Mouse (Mus musculus): ENCODE measurements at regions not wholly inside any gene's neighbourhood (a gene's known extent, or its start where the extent isn't known, plus 50 kb on each side); places are given as distances from the start of the nearest gene placed in this dataset.

DNA sequence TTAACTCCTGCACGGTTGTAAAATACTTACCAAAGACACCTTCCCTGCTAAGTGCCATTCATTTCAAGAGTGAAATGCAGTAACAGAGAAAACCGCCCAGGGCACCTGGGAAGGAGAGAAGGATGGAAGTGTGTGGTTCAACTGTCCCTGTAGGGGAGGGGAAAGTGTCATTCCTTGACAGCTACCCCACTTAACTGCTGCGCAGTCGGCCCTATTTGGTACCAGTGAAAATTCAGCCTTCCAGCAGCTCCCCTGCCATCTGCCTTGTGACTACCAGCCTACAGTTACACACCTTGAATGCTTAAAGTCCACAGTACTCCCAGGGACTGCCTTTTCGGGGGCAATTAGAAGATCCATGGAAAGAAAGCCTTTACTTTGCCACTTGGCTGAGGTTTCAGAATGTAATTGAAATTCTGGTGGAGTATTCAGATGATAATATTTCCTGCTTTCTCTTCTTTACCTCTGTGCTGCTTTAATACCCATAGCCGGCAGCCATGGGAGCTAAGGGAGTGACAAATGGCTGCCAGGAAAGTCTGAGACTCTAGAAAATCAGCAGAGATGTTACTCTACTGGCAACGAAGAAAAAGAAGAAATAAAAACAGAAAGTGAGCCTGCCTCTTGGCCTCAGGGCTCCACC is 780.5 kb downstream of the Diaph3 start:
- Histone ChIP-seq H3K9me3 (ENCODE audit: control insufficient read depth, low read length) (no peaks in the 10 kb centered on the region), H3K27ac (ENCODE audit: low read depth, low read length) (no peak overlapping the region), H3K9ac (ENCODE audit: low read depth, low read length) (no peak overlapping the region), H3K36me3 (ENCODE audit: control insufficient read depth, insufficient read depth, low read length) (no peaks in the 10 kb centered on the region), H3K4me2 (no peak overlapping the region), H3K27me3 (replicated peaks; ENCODE audit: control insufficient read depth, insufficient read depth, low read length) (no peaks in the 10 kb centered on the region), H3K4me1 (replicated peaks; ENCODE audit: control insufficient read depth, insufficient read depth, low read length) (no peaks in the 10 kb centered on the region), H3K4me3 (ENCODE audit: low read depth, low read length) (no peak overlapping the region)
- ATAC-seq (replicated peaks; ENCODE audit: low FRiP score) (no peak), DNase-seq (ENCODE audit: low spot score) (no peak)
- WGBS: 51% methylated on average over 7 of the region's 7 CpGs

DNA sequence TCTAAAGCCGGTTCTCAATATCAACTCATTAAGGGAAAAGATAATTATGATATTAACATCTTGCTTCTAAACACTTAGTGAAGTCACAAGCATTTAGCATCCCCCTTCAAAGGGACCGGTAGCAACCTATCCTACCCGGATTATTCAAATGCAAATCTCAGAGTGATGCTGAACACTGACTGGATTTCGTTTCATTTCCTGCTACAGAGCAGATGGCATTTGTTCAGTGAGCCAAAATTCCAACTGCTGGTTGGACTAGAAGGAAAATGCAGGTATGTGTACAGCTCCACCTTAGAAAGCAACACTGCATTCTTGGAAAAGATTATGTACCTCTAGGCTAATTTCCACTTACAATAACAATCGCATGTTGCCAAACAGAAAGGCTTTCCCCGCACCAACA is 782.5 kb downstream of the Diaph3 start:
- Histone ChIP-seq H3K4me3 (ENCODE audit: low read depth, low read length) (no peak overlapping the region), H3K4me2 (no peak overlapping the region), H3K27ac (ENCODE audit: low read depth, low read length) (no peak overlapping the region), H3K9ac (ENCODE audit: low read depth, low read length) (no peak overlapping the region), H3K36me3 (ENCODE audit: control insufficient read depth, insufficient read depth, low read length) (no peaks in the 10 kb centered on the region), H3K27me3 (replicated peaks; ENCODE audit: control insufficient read depth, insufficient read depth, low read length) (no peaks in the 10 kb centered on the region), H3K4me1 (replicated peaks; ENCODE audit: control insufficient read depth, insufficient read depth, low read length) (no peaks in the 10 kb centered on the region), H3K9me3 (ENCODE audit: control insufficient read depth, low read length) (no peaks in the 10 kb centered on the region)
- 89% methylated on average over 6 of the region's 6 CpGs for WGBS
- ATAC-seq (replicated peaks; ENCODE audit: low FRiP score) (no peak), DNase-seq (ENCODE audit: low spot score) (no peak)

DNA sequence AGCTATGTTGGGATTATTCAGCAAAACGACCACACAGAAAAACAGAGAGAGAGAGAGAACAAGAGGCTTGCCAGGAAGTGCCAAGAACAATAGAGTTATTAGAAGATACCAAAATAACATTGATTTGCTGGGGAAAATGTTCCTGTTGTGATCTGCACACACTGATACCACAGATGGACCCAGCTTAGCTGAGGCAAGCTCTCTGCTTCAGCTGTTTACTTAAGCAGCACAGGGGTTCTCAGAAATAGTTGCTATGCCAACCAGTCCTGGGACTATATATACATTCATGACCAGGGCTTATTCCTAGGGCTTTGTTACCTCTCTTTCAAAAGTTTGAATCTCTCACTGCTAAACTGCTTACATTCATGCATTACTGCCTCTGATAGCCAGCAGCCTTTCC is 790.5 kb downstream of the Diaph3 start:
- Histone ChIP-seq H3K9ac (ENCODE audit: low read depth, low read length) (no peak overlapping the region), H3K4me2 (no peak overlapping the region), H3K27ac (ENCODE audit: low read depth, low read length) (no peak overlapping the region), H3K27me3 (replicated peaks; ENCODE audit: control insufficient read depth, insufficient read depth, low read length) (no peaks in the 10 kb centered on the region), H3K36me3 (ENCODE audit: control insufficient read depth, insufficient read depth, low read length) (no peaks in the 10 kb centered on the region), H3K4me3 (ENCODE audit: low read depth, low read length) (no peak overlapping the region), H3K9me3 (ENCODE audit: control insufficient read depth, low read length) (no peaks in the 10 kb centered on the region), H3K4me1 (replicated peaks; ENCODE audit: control insufficient read depth, insufficient read depth, low read length) (no peaks in the 10 kb centered on the region)
- ATAC-seq (replicated peaks; ENCODE audit: low FRiP score) (no peak), DNase-seq (ENCODE audit: low spot score) (no peak)
- 37% methylated on average over 1 of the region's 1 CpGs for WGBS

DNA sequence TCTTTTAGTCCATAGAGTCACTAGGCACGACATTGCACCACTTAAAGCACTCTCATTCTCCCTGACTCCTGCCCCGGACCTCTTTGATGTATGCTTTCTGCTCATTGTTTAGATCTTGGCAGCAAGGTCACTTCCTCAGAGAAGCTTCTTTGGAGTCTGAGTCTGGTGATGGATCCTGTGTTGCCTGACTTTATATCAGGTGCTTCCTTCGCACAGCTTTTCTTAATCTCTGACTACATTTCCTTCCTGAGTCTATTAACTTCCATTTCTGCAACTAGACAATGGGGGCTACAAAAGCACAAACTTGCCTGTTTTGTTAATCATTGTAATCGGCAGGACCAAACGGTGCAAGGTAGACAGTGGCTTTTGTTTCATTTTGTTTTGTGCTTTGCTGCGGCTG is 802.0 kb downstream of the Diaph3 start:
- Histone ChIP-seq H3K4me1 (replicated peaks; ENCODE audit: control insufficient read depth, insufficient read depth, low read length) (no peaks in the 10 kb centered on the region), H3K4me3 (ENCODE audit: low read depth, low read length) (no peak overlapping the region), H3K9ac (ENCODE audit: low read depth, low read length) (no peak overlapping the region), H3K9me3 (ENCODE audit: control insufficient read depth, low read length) (no peaks in the 10 kb centered on the region), H3K36me3 (ENCODE audit: control insufficient read depth, insufficient read depth, low read length) (no peaks in the 10 kb centered on the region), H3K27ac (ENCODE audit: low read depth, low read length) (no peak overlapping the region), H3K27me3 (replicated peaks; ENCODE audit: control insufficient read depth, insufficient read depth, low read length) (no peaks in the 10 kb centered on the region), H3K4me2 (no peak overlapping the region)
- no peak for ATAC-seq (replicated peaks; ENCODE audit: low FRiP score)
- DNase-seq (ENCODE audit: low spot score): no peak
- WGBS: 71% methylated on average over 6 of the region's 6 CpGs

DNA sequence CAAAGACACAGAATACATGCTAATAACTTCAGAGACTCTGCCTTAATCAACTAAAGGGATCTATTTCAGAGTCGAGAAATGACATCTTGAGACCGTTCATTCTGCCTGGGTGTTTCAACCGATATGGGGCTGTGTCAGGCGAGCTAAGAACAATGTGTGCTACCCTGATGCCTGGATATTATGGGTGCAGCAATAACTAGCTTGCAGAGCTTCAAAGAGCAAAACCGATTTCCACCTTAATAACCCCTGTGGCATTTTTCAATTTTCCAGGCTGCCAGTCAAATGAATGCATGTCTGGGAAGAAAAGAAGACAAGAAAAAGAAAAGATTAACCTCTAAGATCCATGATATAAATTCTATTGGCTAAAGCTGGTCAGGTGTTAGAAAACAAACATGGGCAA is 804.0 kb downstream of the Diaph3 start:
- no peaks in the 10 kb centered on the region for H3K4me1 ChIP-seq (replicated peaks; ENCODE audit: control insufficient read depth, insufficient read depth, low read length)
- no peak overlapping the region for H3K4me3 ChIP-seq (ENCODE audit: low read depth, low read length)
- H3K27me3 ChIP-seq (replicated peaks; ENCODE audit: control insufficient read depth, insufficient read depth, low read length): no peaks in the 10 kb centered on the region
- 81% methylated on average over 5 of the region's 5 CpGs for WGBS
- H3K9me3 ChIP-seq (ENCODE audit: control insufficient read depth, low read length): no peaks in the 10 kb centered on the region
- H3K36me3 ChIP-seq (ENCODE audit: control insufficient read depth, insufficient read depth, low read length): no peaks in the 10 kb centered on the region
- no peak overlapping the region for H3K27ac ChIP-seq (ENCODE audit: low read depth, low read length)
- ATAC-seq (replicated peaks; ENCODE audit: low FRiP score) (no peak), DNase-seq (ENCODE audit: low spot score) (no peak)
- H3K9ac ChIP-seq (ENCODE audit: low read depth, low read length): no peak overlapping the region
- no peak overlapping the region for H3K4me2 ChIP-seq

DNA sequence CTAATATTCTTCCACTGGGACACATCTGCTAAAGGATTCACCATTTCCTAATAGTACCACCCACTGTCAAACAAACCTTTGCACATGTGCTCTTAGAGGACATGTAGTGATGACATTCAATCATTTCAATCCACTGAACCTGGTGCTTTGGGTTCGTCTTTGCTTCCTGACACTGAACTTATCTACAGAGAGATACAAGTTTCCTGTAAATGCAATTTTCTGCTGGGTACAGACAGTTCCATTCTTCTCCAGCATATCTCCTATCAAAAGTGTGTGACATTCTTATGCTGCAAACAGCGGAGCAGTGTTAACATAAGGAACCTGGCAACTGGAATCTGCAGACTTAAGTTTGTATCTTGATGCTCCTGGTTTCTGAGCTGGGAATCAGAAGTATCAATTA is 805.8 kb downstream of the Diaph3 start:
- no peaks in the 10 kb centered on the region for H3K9me3 ChIP-seq (ENCODE audit: control insufficient read depth, low read length)
- no peaks in the 10 kb centered on the region for H3K36me3 ChIP-seq (ENCODE audit: control insufficient read depth, insufficient read depth, low read length)
- no peak overlapping the region for H3K27ac ChIP-seq (ENCODE audit: low read depth, low read length)
- no peaks in the 10 kb centered on the region for H3K4me1 ChIP-seq (replicated peaks; ENCODE audit: control insufficient read depth, insufficient read depth, low read length)
- 47% methylated on average over 2 of the region's 2 CpGs for WGBS
- no peak overlapping the region for H3K4me3 ChIP-seq (ENCODE audit: low read depth, low read length)
- no peak for DNase-seq (ENCODE audit: low spot score)
- no peak for ATAC-seq (replicated peaks; ENCODE audit: low FRiP score)
- H3K4me2 ChIP-seq: no peak overlapping the region
- no peaks in the 10 kb centered on the region for H3K27me3 ChIP-seq (replicated peaks; ENCODE audit: control insufficient read depth, insufficient read depth, low read length)
- H3K9ac ChIP-seq (ENCODE audit: low read depth, low read length): no peak overlapping the region

DNA sequence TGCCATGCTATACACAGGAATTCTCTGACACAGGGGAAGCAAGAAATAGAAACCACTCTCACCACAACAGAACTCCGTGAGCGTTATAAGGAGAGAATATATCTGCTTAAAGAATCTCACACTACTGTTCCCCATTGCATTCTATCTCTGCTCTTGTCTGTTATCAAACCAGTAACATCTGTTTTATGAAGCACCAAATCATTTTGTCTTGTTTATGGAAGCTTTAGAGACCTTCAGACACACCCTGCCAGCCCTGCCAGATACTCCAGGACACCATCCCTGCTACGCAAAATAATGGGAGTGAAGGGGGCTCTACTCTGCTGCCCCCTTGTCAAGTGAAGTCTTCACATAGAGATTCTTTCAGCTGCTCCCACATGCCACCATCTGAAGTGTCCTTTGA is 811.9 kb downstream of the Diaph3 start:
- Histone ChIP-seq H3K4me1 (replicated peaks; ENCODE audit: control insufficient read depth, insufficient read depth, low read length) (no peaks in the 10 kb centered on the region), H3K27ac (ENCODE audit: low read depth, low read length) (no peak overlapping the region), H3K9ac (ENCODE audit: low read depth, low read length) (no peak overlapping the region), H3K36me3 (ENCODE audit: control insufficient read depth, insufficient read depth, low read length) (no peaks in the 10 kb centered on the region), H3K4me2 (no peak overlapping the region), H3K9me3 (ENCODE audit: control insufficient read depth, low read length) (no peaks in the 10 kb centered on the region), H3K4me3 (ENCODE audit: low read depth, low read length) (no peak overlapping the region), H3K27me3 (replicated peaks; ENCODE audit: control insufficient read depth, insufficient read depth, low read length) (no peaks in the 10 kb centered on the region)
- DNase-seq (ENCODE audit: low spot score) (no peak), ATAC-seq (replicated peaks; ENCODE audit: low FRiP score) (no peak)
- 59% methylated on average over 3 of the region's 3 CpGs for WGBS

DNA sequence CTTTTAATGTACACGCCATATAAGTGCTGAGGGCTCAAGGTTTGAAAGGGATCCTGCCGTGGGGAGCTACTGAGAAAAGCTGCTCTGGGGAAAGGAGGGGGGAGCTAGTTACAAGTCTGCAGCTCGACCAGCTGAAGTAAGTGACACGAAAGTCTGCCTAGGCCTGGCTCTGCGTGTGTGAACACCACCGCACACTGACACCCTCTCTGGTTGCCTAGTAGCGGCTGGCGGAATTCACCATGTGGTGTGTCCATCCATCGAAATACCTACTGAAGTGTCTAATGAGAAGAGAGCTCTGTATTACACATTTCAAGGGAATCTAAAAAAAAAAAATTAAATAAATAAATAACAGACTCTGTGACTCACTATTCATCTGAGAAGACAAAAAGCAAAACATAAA is 813.4 kb downstream of the Diaph3 start:
- 81% methylated on average over 9 of the region's 9 CpGs for WGBS
- H3K4me3 ChIP-seq (ENCODE audit: low read depth, low read length): no peak overlapping the region

DNA sequence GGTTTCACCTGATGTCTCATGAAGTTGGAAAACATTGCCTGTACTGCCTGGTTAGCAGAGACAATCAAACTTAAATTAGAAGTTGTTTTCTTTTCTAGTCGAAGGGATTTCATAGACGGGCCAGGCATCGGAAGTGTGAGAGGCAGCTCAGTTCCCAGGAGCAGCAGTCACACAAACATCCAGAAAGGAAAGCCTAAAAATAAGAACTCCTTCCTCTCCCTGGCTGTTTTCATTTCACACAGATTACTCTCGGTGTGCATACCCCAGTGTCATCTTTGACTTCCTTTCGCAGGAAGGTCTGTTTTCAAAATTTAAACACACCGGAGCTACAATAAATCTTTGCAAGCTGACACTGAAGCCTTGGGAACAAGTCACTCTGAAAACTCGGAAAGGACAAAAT is 818.7 kb downstream of the Diaph3 start:
- Histone ChIP-seq H3K9ac (ENCODE audit: low read depth, low read length) (no peak overlapping the region), H3K4me1 (replicated peaks; ENCODE audit: control insufficient read depth, insufficient read depth, low read length) (no peaks in the 10 kb centered on the region), H3K27ac (ENCODE audit: low read depth, low read length) (no peak overlapping the region), H3K4me3 (ENCODE audit: low read depth, low read length) (no peak overlapping the region), H3K27me3 (replicated peaks; ENCODE audit: control insufficient read depth, insufficient read depth, low read length) (no peaks in the 10 kb centered on the region), H3K4me2 (no peak overlapping the region), H3K36me3 (ENCODE audit: control insufficient read depth, insufficient read depth, low read length) (no peaks in the 10 kb centered on the region), H3K9me3 (ENCODE audit: control insufficient read depth, low read length) (no peaks in the 10 kb centered on the region)
- WGBS: 52% methylated on average over 7 of the region's 7 CpGs
- no peak for ATAC-seq (replicated peaks; ENCODE audit: low FRiP score)
- no peak for DNase-seq (ENCODE audit: low spot score)

More for the DNA sequence above, 813.4 kb downstream of the Diaph3 start:
- no peak for ATAC-seq (replicated peaks; ENCODE audit: low FRiP score)
- Histone ChIP-seq H3K36me3 (ENCODE audit: control insufficient read depth, insufficient read depth, low read length) (no peaks in the 10 kb centered on the region), H3K4me2 (no peak overlapping the region), H3K9me3 (ENCODE audit: control insufficient read depth, low read length) (no peaks in the 10 kb centered on the region), H3K4me1 (replicated peaks; ENCODE audit: control insufficient read depth, insufficient read depth, low read length) (no peaks in the 10 kb centered on the region), H3K27ac (ENCODE audit: low read depth, low read length) (no peak overlapping the region), H3K27me3 (replicated peaks; ENCODE audit: control insufficient read depth, insufficient read depth, low read length) (no peaks in the 10 kb centered on the region), H3K9ac (ENCODE audit: low read depth, low read length) (no peak overlapping the region)
- no peak for DNase-seq (ENCODE audit: low spot score)

Measured in liver, embryonic 11.5 days (tissue).